Mouse (Mus musculus) heart, postnatal 36 days (tissue): ENCODE data around the gene Pxk. TPM values are rescaled to one million over a fixed set of nuclear protein-coding genes. Genes with fewer than 3 reads are reported as not detected.
A peak's percentile ranks its signal among the peaks of the same experiment; 100 is the strongest.
"Not testable (repeated sequence)": the region's sequence is repeated elsewhere in the genome, so short reads cannot be mapped to it uniquely, and the experiment has no call there.

Experiments
- DNase-seq, 2 experiments: peaks; one replicate each; pipeline ENCODE4 v3.0.0; 2021 to 2022
- intact Hi-C: fragments of 180-260 bp; cut with DNase I; formaldehyde crosslinking; loops from one replicate; pipeline ENCODE4 v1.15.1; 2025
- total RNA-seq, 2 experiments: library from RNA; stranded (reverse); gene quantifications; 2 replicates each; pipeline ENCODE4 v1.2.3; 2021

Pxk gene
- total RNA-seq, 2 experiments from 2014 or later = 25.2 to 27.3 TPM

DNA sequence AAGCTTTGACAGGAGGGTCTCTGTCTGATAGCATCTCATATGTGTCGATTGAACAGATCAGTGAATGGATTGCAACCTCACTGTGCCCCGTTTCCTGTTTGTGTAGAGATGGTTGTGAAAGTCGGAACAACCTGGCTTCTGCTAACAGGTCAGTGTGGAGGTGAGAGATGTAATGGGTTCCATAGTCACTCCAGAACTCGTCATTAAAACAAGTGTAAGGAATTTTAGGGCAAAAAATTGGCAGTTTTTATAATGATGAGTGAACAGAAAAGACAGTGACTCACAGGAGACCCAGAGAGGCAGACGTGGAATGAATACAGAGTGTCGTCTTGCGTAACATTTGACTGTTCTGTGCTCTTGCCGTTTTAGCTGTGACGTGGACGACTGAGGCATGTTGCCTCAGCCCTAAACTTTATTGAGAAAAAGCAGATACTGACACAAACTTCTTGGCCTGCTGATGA lies 1.6 kb downstream of the Pxk start:
- DNase-seq = peak in 1 of 2 experiments; percentile 31
- intact Hi-C loops = loop anchor here (2.0 to 5.0 kb wide), 3 partner anchors 23 to 73 kb away; partner anchors contain the start of gene Pdhb

DNA sequence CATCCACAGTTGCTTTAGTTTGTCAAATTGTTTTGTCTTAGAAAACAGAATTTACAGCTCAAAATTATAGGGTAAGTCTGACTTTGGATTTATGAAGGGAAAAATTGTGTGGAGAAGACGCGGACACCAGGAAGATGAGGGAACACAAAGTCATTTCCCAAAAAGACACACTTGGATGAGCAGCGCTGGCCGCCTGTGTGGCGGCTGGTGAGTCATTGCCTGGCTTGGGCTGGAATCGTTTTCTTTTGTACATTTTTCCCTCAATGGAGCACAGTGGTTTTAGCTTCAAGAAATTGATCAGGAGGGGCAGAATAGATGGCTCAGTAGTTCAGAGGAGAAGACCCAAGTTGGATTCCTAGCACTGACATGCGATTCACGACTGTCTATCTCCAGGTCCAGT lies 3.9 kb downstream of the Pxk start:
- DNase-seq = no peak
- intact Hi-C loops = loop anchor here (2.0 kb wide), 1 partner anchor 21 kb away; no protein-coding TSS in a partner anchor

DNA sequence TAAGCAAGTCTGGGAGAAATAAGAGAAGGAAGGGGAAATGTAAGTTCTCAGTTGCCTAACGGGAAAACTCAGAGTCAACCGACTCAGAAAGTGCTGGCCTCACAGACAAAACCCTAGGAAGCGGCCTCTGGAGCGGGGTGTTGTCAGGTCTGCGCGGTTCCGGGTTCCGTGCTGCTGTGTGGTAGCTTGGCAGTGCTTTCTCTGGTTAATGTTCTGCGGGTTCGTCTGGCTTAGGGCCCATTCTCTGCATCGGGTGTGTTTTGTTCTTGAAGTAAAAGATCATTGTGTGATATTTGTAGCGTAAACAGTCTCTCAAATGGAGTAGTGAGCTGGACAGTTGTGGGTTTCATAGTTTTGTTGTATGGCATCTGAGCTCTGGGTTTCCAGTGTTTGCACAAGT lies 4.7 kb downstream of the Pxk start:
- intact Hi-C loops = no loop called here
- DNase-seq = no peak

DNA sequence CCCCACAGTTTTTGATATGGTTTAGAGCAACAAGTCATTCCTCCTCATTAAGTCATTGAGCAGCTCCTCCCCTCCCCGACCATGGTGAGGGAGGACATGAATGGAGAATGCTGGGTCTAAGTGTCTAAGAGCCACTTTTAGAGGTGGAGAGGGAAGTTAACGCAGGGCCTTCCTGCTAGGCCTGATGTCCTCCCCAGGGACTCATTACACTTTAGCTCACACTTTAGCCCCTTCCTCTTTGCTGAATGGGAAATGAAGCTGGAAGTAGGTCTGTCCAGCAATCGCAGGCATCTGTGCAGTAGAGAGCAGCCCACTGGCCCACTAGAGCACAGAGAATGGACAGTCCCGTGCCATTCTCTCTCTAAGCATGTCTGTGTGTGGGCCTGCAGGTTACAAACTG lies 10.0 kb downstream of the Pxk start:
- intact Hi-C loops = no loop called here
- DNase-seq = no peak

DNA sequence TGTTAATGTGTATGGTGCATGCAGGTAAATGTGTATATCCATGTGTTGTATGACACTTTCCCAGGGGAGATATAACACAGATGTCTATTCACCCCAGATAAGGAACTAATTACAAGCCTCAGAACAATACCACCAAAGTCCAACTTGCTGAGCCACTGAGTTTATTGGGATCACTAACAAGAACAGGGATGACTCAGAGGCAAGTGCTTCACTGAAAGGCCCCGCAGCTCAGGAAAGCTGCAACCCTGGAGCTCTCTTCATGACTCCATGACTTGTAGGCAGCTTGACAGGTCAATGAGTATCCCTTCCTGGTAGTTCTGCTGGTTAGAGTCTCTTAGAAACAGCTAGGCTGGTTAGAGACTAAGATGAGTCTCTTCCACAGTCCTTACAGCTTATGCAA lies 11.0 kb downstream of the Pxk start:
- intact Hi-C loops = no loop called here
- no peak for DNase-seq

DNA sequence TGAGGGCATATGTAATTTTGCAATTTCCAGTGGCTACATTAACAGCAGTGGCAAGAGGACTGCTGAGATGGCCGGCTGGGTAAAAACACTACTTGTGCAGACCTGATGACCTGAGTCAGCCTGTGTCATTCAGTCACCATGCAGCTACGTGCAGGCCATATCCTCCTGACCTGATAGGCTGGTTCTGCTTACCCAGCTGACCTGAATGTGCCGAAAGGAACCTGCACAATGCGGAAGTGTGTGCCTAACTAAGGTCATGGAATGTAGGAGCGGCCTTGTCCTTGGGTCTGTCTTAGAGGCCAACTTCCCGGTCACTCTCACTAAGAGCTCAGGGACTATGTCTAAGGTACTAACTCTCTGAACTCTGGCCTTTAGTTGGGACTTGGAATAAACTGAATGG lies 13.5 kb downstream of the Pxk start:
- no peak for DNase-seq
- intact Hi-C loops = no loop called here

DNA sequence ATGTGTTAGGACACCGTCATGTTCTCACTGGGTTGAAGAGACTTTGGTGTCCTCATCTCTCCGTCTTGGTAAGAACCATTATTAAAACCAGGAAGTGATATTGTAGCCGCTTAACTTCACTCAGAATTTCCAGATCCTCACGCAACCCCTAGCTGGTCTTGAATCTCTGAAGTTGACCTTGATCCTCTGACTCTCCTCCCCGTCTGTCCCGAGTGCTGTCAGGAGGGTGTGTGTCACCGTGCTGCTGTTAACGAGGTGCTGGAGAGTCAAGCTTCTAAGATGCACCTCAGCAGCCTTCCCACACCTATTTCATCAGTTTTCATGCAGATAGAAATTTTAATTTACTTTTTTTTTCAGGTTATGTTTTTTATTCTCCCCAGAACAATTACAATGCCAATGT lies 14.0 kb downstream of the Pxk start:
- no peak for DNase-seq
- intact Hi-C loops = no loop called here

DNA sequence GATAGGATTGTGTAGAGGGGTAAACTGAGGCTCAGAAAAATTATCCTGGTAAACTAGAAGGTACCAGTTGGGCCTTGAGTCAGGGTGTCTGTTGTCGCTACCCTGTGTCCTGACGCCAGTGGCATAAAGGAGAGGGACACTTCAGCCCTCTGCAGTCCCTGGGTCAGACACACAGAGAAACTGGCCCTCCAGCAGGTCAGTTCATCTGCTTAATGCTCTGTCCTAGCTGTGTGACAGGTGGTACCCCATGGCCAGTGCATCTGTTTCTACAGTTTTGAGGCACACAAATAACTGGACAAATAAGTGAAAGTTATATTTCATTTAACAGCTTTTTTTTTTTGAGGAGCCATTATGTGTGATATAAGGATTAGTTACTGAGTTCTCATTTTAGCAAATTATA lies 15.6 kb downstream of the Pxk start:
- DNase-seq = no peak
- intact Hi-C loops = no loop called here

DNA sequence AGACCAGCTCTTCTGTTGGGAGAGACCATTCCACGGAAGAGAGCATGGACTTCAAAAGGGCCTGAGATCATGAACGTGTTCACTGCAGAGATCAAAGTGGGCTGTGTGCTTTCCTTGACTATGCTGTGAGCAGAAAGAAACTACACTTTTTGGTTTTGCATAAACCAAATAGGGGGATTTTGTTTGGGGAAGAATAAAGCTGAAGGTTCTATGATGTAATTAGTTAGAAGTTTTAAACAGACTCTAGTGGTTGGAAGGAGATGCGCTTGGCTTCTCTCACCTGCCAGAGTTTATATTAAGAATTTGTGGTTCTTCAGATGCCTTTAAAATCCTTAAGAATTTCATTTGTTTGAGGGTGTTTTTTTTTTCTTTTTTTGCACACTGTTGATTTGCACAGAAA lies 16.3 kb downstream of the Pxk start:
- intact Hi-C loops = no loop called here
- no peak for DNase-seq

DNA sequence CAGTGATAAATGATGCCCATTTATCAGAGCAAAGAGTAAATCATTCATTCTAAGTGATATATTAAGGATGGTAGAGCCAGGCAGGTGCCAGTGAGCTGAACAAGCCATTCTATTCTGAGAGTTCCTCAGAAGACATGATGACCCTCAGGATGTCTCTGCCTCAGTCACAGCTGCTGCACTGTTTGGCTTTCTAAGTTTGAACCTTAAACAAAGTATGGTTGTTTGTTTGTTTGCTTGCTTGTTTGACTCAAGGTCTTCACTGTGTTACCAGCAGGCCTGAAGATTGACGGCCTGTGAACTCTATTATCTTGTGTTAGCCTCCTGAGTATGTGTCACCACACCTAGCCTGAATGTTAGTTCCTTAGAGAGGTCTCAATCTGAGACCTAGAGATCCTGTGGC lies 16.7 kb downstream of the Pxk start:
- intact Hi-C loops = no loop called here
- DNase-seq = no peak

DNA sequence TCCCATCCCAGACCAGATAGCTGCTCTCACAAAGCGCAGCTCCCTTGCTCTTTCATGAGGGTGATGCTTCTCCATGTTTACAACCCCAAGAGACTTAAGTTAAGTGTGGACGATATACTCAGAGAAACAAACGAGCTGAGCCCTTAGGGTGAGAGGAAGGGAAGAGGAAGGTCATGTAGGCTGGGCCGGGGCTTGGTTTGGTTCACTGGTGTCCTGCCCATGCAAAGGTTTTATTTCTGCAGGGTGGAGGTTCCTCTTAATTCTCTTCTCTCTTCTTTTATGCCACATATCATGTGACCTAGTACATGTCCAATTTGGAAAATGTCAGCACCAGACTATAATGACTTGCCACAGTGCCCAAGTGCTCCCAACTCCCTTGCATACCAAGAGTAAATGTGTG lies 17.8 kb downstream of the Pxk start:
- intact Hi-C loops = no loop called here
- no peak for DNase-seq

DNA sequence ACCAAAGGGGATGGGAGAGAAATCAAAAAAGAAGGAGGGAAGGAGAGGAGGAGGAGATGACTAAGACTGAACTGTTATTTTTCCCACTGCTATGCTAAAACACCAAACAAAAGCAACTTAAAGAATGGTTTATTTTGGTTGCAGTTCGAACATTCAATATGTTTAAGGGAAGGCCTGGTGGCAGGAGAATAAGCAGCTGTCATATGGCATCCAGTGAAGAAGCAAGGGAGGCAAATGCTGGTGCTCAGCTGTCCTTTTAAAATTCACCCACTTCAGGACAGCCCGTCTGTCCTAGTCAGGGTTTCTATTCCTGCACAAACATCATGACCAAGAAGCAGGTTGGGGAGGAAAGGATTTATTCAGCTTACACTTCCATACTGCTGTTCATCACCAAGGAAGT lies 19.4 kb downstream of the Pxk start:
- no peak for DNase-seq
- intact Hi-C loops = no loop called here

DNA sequence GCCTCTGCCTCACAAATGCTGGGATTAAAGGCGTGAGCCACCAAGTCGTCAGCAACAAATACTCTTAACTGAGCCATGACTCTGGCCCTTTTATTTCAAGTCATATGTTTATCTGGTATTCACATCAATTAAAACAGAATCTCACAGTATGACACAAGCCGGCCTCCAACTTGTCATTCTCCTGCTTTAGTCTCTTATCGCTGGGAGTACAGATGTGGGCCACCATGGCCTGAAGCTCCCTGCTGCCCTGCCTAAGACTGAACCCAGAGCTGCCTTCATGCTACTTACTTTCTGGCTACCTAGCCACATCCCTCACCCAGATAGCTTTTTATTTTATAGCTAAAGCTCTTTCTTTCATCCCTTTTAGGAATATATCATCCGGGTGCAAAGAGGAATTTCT lies 21.4 kb downstream of the Pxk start:
- no peak for DNase-seq
- intact Hi-C loops = no loop called here

DNA sequence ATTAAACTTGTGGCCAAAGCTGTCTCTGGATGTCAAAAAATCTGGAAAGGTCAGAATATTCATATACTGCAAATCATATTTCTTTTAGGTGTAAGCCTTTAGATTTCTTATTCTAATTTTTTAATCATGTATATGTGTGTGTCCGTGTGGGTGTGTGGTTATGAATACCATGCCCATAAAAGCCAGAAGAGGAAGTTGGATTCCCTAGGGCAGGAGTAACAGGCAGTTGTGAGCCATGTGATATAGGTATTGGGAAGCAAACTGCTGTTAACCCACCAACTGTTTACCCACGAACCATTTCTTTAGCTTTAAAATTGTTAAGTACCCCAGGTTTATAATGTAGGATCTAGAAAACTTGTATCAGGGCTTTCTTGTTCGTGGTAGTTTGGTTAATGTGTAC lies 21.9 kb downstream of the Pxk start:
- DNase-seq = no peak
- intact Hi-C loops = no loop called here

DNA sequence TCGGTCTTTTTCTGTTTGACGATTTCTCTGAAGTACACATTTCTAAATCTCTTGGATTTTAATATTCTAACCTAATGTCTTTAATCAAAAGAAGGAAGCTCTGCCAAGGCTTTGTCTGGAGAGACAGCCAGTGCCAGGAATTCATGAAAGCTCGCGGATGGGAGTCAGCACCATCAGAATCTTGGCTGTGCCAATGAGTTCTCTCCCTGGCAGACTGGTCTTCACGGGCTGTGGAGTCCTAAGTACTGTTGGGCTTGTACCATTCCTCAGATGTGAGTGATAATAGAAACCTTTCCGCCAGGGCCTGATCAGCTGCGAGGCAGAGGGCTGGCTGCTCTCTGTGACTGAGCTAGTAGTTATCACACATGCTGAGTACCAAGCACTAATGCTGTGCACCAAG lies 25.1 kb downstream of the Pxk start:
- intact Hi-C loops = loop anchor here (2.0 kb wide), 1 partner anchor 22 kb away; no protein-coding TSS in a partner anchor
- no peak for DNase-seq

DNA sequence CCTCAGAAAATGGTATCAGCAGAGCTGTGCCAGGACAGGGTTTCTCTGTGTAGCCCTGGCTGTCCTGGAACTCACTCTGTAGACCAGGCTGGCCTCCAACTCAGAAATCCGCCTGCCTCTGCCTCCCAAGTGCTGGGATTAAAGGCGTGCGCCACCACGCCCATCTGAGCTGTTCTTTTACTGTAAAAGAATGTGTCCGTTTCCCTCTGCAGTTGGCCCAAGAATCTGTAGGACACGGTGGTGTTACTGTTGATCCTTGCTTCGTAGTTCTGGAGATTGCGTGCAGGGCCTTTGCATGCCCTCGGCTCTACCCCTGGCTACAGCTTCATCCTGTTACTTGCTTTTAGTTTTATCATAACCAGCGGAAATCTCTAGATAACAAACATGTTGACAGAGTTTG lies 25.6 kb downstream of the Pxk start:
- intact Hi-C loops = loop anchor here (2.0 kb wide), 1 partner anchor 23 kb away; no protein-coding TSS in a partner anchor
- not testable (repeated sequence) for DNase-seq

DNA sequence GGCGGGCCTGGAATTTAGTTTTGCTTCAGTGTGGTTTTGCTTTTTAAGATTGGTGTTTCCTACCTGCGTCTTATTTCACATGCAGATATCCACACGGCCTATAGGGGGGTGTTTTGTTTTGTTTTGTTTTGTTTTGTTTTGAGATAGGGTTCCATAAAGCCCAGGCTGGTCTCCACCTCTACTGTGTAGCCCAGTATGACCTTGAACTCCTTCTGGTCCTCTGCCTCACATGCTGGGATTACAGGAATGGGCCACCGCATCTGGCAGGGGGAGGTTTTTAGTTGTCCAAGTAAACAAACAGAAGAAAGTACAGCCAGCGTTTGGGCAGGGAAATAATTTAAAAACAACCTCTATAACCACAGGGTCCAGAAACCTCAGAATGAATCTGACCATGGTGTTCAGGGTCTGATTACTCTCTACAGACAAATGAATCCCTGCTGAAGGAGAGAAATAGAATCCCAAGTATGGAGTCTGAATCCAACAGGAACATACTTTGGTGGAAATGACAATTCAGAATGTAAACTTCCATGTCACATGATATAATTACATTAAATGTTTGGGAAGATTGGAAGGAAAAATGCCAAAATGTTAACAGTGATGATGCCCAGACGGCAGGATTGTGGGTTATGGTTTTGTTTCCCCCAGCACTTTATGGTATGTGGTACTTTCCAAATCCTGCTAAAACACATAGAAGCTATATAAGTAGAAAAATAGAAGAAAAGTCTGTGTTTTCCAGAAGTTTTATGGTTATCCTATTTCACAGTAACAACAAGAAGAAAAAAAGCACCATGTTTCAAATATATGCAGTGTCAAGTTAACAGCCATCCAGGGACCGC lies 26.3 kb downstream of the Pxk start:
- intact Hi-C loops = no loop called here
- no peak for DNase-seq

DNA sequence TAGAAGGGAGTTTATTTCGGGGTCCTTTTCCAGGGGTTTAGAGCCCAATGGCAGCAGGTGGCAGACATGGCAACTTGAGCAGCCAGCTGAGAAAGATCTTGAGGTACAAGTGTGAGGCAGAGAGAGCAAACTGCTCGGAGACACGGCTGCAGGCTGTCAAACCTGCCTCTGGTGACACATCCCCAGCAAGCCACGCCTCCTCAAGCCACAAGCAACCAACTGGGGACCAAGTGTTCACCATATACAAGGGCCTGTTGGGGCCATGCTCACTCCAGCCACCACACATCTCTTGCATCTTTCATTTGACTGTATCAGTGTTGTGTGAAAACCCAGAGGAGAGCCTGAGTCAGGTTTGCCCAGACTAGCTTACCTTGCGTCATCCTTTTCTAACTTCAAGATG lies 30.0 kb downstream of the Pxk start:
- no peak for DNase-seq
- intact Hi-C loops = no loop called here

DNA sequence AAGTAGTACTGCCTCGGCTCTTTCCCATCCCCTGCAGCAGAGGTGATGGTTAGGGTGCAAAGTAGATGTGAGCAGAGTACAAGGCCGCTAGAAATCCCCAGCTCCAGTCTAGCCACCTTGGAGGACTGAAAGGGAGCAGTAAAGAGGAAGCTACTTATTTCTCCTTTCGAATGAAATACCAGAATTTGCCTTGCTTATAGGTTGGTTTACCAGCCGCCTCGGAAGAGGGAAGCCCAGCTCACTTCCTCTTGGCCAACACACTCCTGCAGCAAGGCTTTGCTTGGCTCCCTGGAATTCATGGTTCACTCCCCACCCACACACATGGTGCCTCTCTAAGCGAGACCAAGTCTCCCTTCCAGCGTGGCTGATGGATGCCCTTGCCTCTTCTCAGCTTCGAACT lies 34.8 kb downstream of the Pxk start:
- intact Hi-C loops = no loop called here
- DNase-seq = no peak

DNA sequence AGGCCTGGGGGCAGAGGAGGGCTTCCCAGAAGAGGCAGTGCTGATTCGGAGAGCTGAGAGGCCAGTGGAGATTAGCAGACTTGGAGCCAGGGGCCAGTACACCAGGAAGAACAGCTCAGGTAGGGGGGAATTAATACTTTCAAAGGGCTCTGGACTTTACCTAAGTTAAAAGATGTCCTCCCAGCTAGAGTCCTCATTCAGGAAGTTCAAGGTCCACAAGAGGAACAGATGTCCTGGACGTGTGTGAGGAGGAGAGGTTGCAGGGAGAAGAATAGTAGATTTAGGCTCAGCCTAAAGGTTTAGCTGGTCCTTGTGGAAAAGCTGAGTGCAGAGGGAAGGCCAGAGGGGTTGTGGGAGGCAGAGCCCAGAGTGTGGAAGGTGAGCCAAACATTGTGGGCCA lies 36.2 kb downstream of the Pxk start:
- intact Hi-C loops = no loop called here
- DNase-seq = no peak

DNA sequence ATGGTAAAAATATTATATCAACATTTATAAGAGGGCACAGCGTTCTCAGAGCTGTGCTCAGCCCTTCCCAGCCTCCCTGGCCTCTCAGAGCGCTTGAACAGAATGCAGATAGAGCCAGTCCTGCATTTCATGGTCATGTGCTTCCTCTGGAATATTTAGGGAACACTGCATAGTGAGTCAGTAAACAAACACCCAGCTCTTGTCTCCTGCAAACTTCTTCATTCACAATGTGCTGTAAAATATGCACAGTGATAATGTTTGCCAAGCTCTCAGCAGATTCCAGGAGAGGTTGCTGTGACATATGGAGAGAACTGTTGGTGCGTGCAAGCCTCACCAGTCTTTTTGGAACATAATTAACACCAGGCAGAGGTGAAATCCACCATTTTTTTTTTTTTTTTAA lies 37.1 kb downstream of the Pxk start:
- intact Hi-C loops = loop anchor here (5.0 kb wide), 1 partner anchor 38 kb away; the partner anchor contains the start of gene Pxk
- DNase-seq = no peak
